In genomic region chr7:45920583-45921241, GRCm38 (mm10) we compare ENCODE assay signal across 8 mouse cellular contexts. TPM values are rescaled to one million over a fixed set of nuclear protein-coding genes. Genes with fewer than 3 reads are reported as not detected.
A peak's percentile ranks its signal among the peaks of the same experiment; 100 is the strongest.
DNase-seq lines count a peak whose midpoint lies in the region; ATAC-seq and TF ChIP-seq lines count a peak whose summit lies in the region.

No protein-coding gene starts in this region.

- TF ChIP-seq POLR2A in thymus, adult 2 months (IDR thresholded peaks at IDR 0.05; ENCODE audit: control insufficient read depth, extremely low read depth, insufficient read depth, low read length, poor library complexity): no peak
- no peak for TF ChIP-seq POLR2A in cerebellum, adult 2 months (IDR thresholded peaks at IDR 0.05; ENCODE audit: borderline replicate concordance, insufficient read depth, low read length)

- no peak overlapping the region for H3K9ac ChIP-seq in midbrain, embryonic 15.5 days
- H3K9ac ChIP-seq in midbrain, embryonic 16.5 days (ENCODE audit: low read depth, low read length): no peak overlapping the region; the same call in 1 of the 2 replicates
- peak overlapping the region; percentile 62 for H3K9ac ChIP-seq in heart, embryonic 11.5 days (ENCODE audit: low read depth, low read length)
- H3K9ac ChIP-seq in liver, embryonic 13.5 days: peak overlapping the region; percentile 69

- H3K4me2 ChIP-seq in midbrain, embryonic 15.5 days: 0 out of 2 replicates have a peak overlapping the region, but pooled peaks have one; percentile 3
- no peak overlapping the region for H3K4me2 ChIP-seq in midbrain, embryonic 16.5 days (ENCODE audit: low read length)
- peak overlapping the region; percentile 62 for H3K4me2 ChIP-seq in heart, embryonic 11.5 days
- peak overlapping the region; percentile 65 for H3K4me2 ChIP-seq in liver, embryonic 13.5 days

- WGBS in midbrain, embryonic 15.5 days: 59% methylated on average over 9 of the region's 9 CpGs
- 58% methylated on average over 9 of the region's 9 CpGs for WGBS in midbrain, embryonic 16.5 days
- WGBS in heart, embryonic 11.5 days (ENCODE audit: insufficient replicate concordance): 22% methylated on average over 9 of the region's 9 CpGs
- 16% methylated on average over 9 of the region's 9 CpGs for WGBS in liver, embryonic 13.5 days (ENCODE audit: insufficient replicate concordance)
- WGBS in thymus, adult 2 months: 2% methylated on average over 9 of the region's 9 CpGs
- WGBS in cerebellum, adult 2 months: 47% methylated on average over 9 of the region's 9 CpGs

- 0 out of 2 replicates have a peak, but pooled peaks cover 3% of the 10 kb centered on the region for H3K27me3 ChIP-seq in midbrain, embryonic 15.5 days (replicated peaks)
- no peaks in the 10 kb centered on the region for H3K27me3 ChIP-seq in midbrain, embryonic 16.5 days (ENCODE audit: control insufficient read depth, insufficient read depth, low read depth, low read length)
- H3K27me3 ChIP-seq in heart, embryonic 11.5 days (ENCODE audit: control insufficient read depth, insufficient read depth, low read length): peaks cover 8% of the 10 kb centered on the region
- no peaks in the 10 kb centered on the region for H3K27me3 ChIP-seq in liver, embryonic 13.5 days
- H3K27me3 ChIP-seq in thymus, adult 2 months (ENCODE audit: control insufficient read depth, insufficient read depth, low read length): no peaks in the 10 kb centered on the region
- H3K27me3 ChIP-seq in cerebellum, adult 2 months (ENCODE audit: control insufficient read depth, insufficient read depth, low read length): no peaks in the 10 kb centered on the region

- DNase-seq in adrenal gland, postnatal 14 days: peak; percentile 89
- no peak for DNase-seq in liver, embryonic 13.5 days
- peak; percentile 36 for DNase-seq in thymus, adult 2 months
- no peak for DNase-seq in left cerebral cortex, adult 18-20 months (ENCODE audit: low spot score in 2 of 2)
- no peak for DNase-seq in cerebellum, adult 2 months

- H3K9me3 ChIP-seq in midbrain, embryonic 15.5 days: no peaks in the 10 kb centered on the region
- no peaks in the 10 kb centered on the region for H3K9me3 ChIP-seq in midbrain, embryonic 16.5 days (replicated peaks; ENCODE audit: control insufficient read depth, low read length, poor library complexity, severe bottlenecking)
- H3K9me3 ChIP-seq in heart, embryonic 11.5 days (replicated peaks; ENCODE audit: control insufficient read depth, low read length): no peaks in the 10 kb centered on the region
- no peaks in the 10 kb centered on the region for H3K9me3 ChIP-seq in liver, embryonic 13.5 days (replicated peaks)

- H3K4me1 ChIP-seq in midbrain, embryonic 15.5 days: peaks cover 36% of the 10 kb centered on the region
- peaks cover 21% of the 10 kb centered on the region for H3K4me1 ChIP-seq in midbrain, embryonic 16.5 days (ENCODE audit: control insufficient read depth, insufficient read depth, low read length)
- H3K4me1 ChIP-seq in heart, embryonic 11.5 days (ENCODE audit: control insufficient read depth, insufficient read depth, low read length): peaks cover 29% of the 10 kb centered on the region
- peaks cover 84% of the 10 kb centered on the region for H3K4me1 ChIP-seq in liver, embryonic 13.5 days (replicated peaks)
- H3K4me1 ChIP-seq in thymus, adult 2 months (replicated peaks; ENCODE audit: control insufficient read depth, insufficient read depth, low read length): peaks cover 66% of the 10 kb centered on the region
- no peaks in the 10 kb centered on the region for H3K4me1 ChIP-seq in cerebellum, adult 2 months (ENCODE audit: control insufficient read depth, insufficient read depth, low read length)

- H3K27ac ChIP-seq in midbrain, embryonic 15.5 days: no peak overlapping the region
- no peak overlapping the region for H3K27ac ChIP-seq in midbrain, embryonic 16.5 days (ENCODE audit: low read length)
- H3K27ac ChIP-seq in heart, embryonic 11.5 days (ENCODE audit: low read depth, low read length): peak overlapping the region; percentile 57
- H3K27ac ChIP-seq in liver, embryonic 13.5 days: peak overlapping the region; percentile 86
- H3K27ac ChIP-seq in thymus, adult 2 months (ENCODE audit: control insufficient read depth, insufficient read depth, low read length): peak overlapping the region; percentile 84
- H3K27ac ChIP-seq in cerebellum, adult 2 months (ENCODE audit: insufficient read depth, low read length): no peak overlapping the region

- TF ChIP-seq CTCF in thymus, adult 2 months (IDR thresholded peaks at IDR 0.05; ENCODE audit: borderline replicate concordance, control insufficient read depth, extremely low read depth, insufficient read depth, low read length, poor library complexity): no peak
- no peak for TF ChIP-seq CTCF in cerebellum, adult 2 months (IDR thresholded peaks at IDR 0.05; ENCODE audit: borderline replicate concordance, insufficient read depth, low read depth, low read length)

- peak overlapping the region; percentile 2; the same call in 1 of the 2 replicates for H3K4me3 ChIP-seq in midbrain, embryonic 15.5 days
- H3K4me3 ChIP-seq in midbrain, embryonic 16.5 days (ENCODE audit: low read depth, low read length): no peak overlapping the region; the same call in 1 of the 2 replicates
- H3K4me3 ChIP-seq in heart, embryonic 11.5 days (ENCODE audit: low read depth, low read length): peak overlapping the region; percentile 38
- peak overlapping the region; percentile 54 for H3K4me3 ChIP-seq in liver, embryonic 13.5 days (replicated peaks)
- H3K4me3 ChIP-seq in thymus, adult 2 months (ENCODE audit: control insufficient read depth, insufficient read depth, low read length): peak overlapping the region; percentile 64
- H3K4me3 ChIP-seq in cerebellum, adult 2 months (replicated peaks; ENCODE audit: insufficient read depth, low read depth, low read length): no peak overlapping the region

- H3K36me3 ChIP-seq in midbrain, embryonic 15.5 days (replicated peaks): no peaks in the 10 kb centered on the region
- no peaks in the 10 kb centered on the region for H3K36me3 ChIP-seq in midbrain, embryonic 16.5 days (ENCODE audit: control insufficient read depth, insufficient read depth, low read length)
- H3K36me3 ChIP-seq in heart, embryonic 11.5 days (ENCODE audit: control insufficient read depth, insufficient read depth, low read length): no peaks in the 10 kb centered on the region
- H3K36me3 ChIP-seq in liver, embryonic 13.5 days: peaks cover 9% of the 10 kb centered on the region; the same call in 1 of the 2 replicates
- H3K36me3 ChIP-seq in thymus, adult 2 months (ENCODE audit: control insufficient read depth, insufficient read depth, low read length): no peaks in the 10 kb centered on the region

- no peak for ATAC-seq in midbrain, embryonic 15.5 days (replicated peaks)
- ATAC-seq in midbrain, embryonic 16.5 days: no peak
- ATAC-seq in heart, embryonic 11.5 days (replicated peaks; ENCODE audit: insufficient number of reproducible peaks, low FRiP score, low TSS enrichment): no peak
- no peak for ATAC-seq in liver, embryonic 13.5 days (ENCODE audit: low read depth)

RNA-seq across cellular contexts. Expression of gene Emp3, which starts 0.5 kb away (rescaled TPM):
- polyA plus RNA-seq in midbrain, embryonic 15.5 days (2015; fragmentation: Nextera tagmentation; extraction: Ambion mirVana): 35.2 and 40.3 TPM in 2 replicates
- polyA plus RNA-seq in midbrain, embryonic 16.5 days (2015; fragmentation: Nextera tagmentation; extraction: Ambion mirVana): 18.3 and 19.9 TPM in 2 replicates
- 212 TPM in 2 replicates for total RNA-seq in adrenal gland, postnatal 14 days (2021)
- 62.4 and 65.3 TPM in 2 replicates for polyA plus RNA-seq in heart, embryonic 11.5 days (2014; fragmentation: Nextera tagmentation; extraction: Ambion mirVana)
- polyA plus RNA-seq in liver, embryonic 13.5 days (2015; fragmentation: Nextera tagmentation; extraction: Ambion mirVana): 49.0 and 61.6 TPM in 2 replicates
- 361 and 365 TPM in 2 replicates for polyA plus RNA-seq in thymus, adult 2 months (2012; rRNA removed)
- 1 to 10 TPM; 5.5 to 8.4 TPM for total RNA-seq in left cerebral cortex, adult 18-20 months (2021)
- 5.4 and 6.5 TPM in 2 replicates for polyA plus RNA-seq in cerebellum, adult 2 months (2012; rRNA removed)

RNA-seq across cellular contexts. Expression of gene Ccdc114, which starts 3.2 kb away (rescaled TPM):
- polyA plus RNA-seq in midbrain, embryonic 15.5 days (2015; fragmentation: Nextera tagmentation; extraction: Ambion mirVana): 6.0 TPM in 2 replicates
- polyA plus RNA-seq in midbrain, embryonic 16.5 days (2015; fragmentation: Nextera tagmentation; extraction: Ambion mirVana): 6.4 and 7.9 TPM in 2 replicates
- total RNA-seq in adrenal gland, postnatal 14 days (2021): 9.7 and 11.0 TPM in 2 replicates
- 2.0 and 3.4 TPM in 2 replicates for polyA plus RNA-seq in heart, embryonic 11.5 days (2014; fragmentation: Nextera tagmentation; extraction: Ambion mirVana)
- polyA plus RNA-seq in liver, embryonic 13.5 days (2015; fragmentation: Nextera tagmentation; extraction: Ambion mirVana): 1.2 and 1.5 TPM in 2 replicates
- 3.3 and 3.7 TPM in 2 replicates for polyA plus RNA-seq in thymus, adult 2 months (2012; rRNA removed)
- 1 to 10 TPM; 2.6 to 2.7 TPM for total RNA-seq in left cerebral cortex, adult 18-20 months (2021)
- 3.4 and 5.1 TPM in 2 replicates for polyA plus RNA-seq in cerebellum, adult 2 months (2012; rRNA removed)

RNA-seq across cellular contexts. Expression of gene Tmem143, which starts 24.0 kb away (rescaled TPM):
- polyA plus RNA-seq in midbrain, embryonic 15.5 days (2015; fragmentation: Nextera tagmentation; extraction: Ambion mirVana): 7.7 and 10.2 TPM in 2 replicates
- 6.3 and 6.9 TPM in 2 replicates for polyA plus RNA-seq in midbrain, embryonic 16.5 days (2015; fragmentation: Nextera tagmentation; extraction: Ambion mirVana)
- 80.0 and 80.8 TPM in 2 replicates for total RNA-seq in adrenal gland, postnatal 14 days (2021)
- polyA plus RNA-seq in heart, embryonic 11.5 days (2014; fragmentation: Nextera tagmentation; extraction: Ambion mirVana): 5.5 and 5.8 TPM in 2 replicates
- 3.6 and 3.8 TPM in 2 replicates for polyA plus RNA-seq in liver, embryonic 13.5 days (2015; fragmentation: Nextera tagmentation; extraction: Ambion mirVana)
- polyA plus RNA-seq in thymus, adult 2 months (2012; rRNA removed): 50.6 and 52.5 TPM in 2 replicates
- total RNA-seq in left cerebral cortex, adult 18-20 months (2021): 10 to 100 TPM; 20.9 to 22.0 TPM
- polyA plus RNA-seq in cerebellum, adult 2 months (2012; rRNA removed): 42.0 and 46.5 TPM in 2 replicates

RNA-seq across cellular contexts. Expression of gene Syngr4, which starts 24.2 kb away (rescaled TPM):
- 0.22 TPM in 1 of 2 replicates, not detected in the other for polyA plus RNA-seq in midbrain, embryonic 15.5 days (2015; fragmentation: Nextera tagmentation; extraction: Ambion mirVana)
- polyA plus RNA-seq in midbrain, embryonic 16.5 days (2015; fragmentation: Nextera tagmentation; extraction: Ambion mirVana): not detected in 2 replicates
- total RNA-seq in adrenal gland, postnatal 14 days (2021): 0.59 TPM in 1 of 2 replicates, not detected in the other
- polyA plus RNA-seq in heart, embryonic 11.5 days (2014; fragmentation: Nextera tagmentation; extraction: Ambion mirVana): 0.54 and 1.3 TPM in 2 replicates
- polyA plus RNA-seq in liver, embryonic 13.5 days (2015; fragmentation: Nextera tagmentation; extraction: Ambion mirVana): 0.76 and 0.86 TPM in 2 replicates
- polyA plus RNA-seq in thymus, adult 2 months (2012; rRNA removed): 2.7 and 2.9 TPM in 2 replicates
- total RNA-seq in left cerebral cortex, adult 18-20 months (2021): not detected
- polyA plus RNA-seq in cerebellum, adult 2 months (2012; rRNA removed): not detected in 2 replicates

RNA-seq across cellular contexts. Expression of gene Grin2d, which starts 42.5 kb away (rescaled TPM):
- 2.7 and 3.9 TPM in 2 replicates for polyA plus RNA-seq in midbrain, embryonic 15.5 days (2015; fragmentation: Nextera tagmentation; extraction: Ambion mirVana)
- polyA plus RNA-seq in midbrain, embryonic 16.5 days (2015; fragmentation: Nextera tagmentation; extraction: Ambion mirVana): 3.4 and 4.8 TPM in 2 replicates
- 0.93 and 1.2 TPM in 2 replicates for total RNA-seq in adrenal gland, postnatal 14 days (2021)
- 0.11 TPM in 2 replicates for polyA plus RNA-seq in heart, embryonic 11.5 days (2014; fragmentation: Nextera tagmentation; extraction: Ambion mirVana)
- polyA plus RNA-seq in liver, embryonic 13.5 days (2015; fragmentation: Nextera tagmentation; extraction: Ambion mirVana): 0.07 TPM in 2 replicates
- polyA plus RNA-seq in thymus, adult 2 months (2012; rRNA removed): 1.1 and 1.4 TPM in 2 replicates
- total RNA-seq in left cerebral cortex, adult 18-20 months (2021): 10 to 100 TPM; 10.7 to 10.9 TPM
- polyA plus RNA-seq in cerebellum, adult 2 months (2012; rRNA removed): 14.9 and 16.4 TPM in 2 replicates

Comparison
In these comparisons a context has a peak if more than half of its experiments do, and no peak if none do; other contexts are left out.
1. H3K4me3 ChIP-seq: peak in midbrain, embryonic 15.5 days (single experiment), heart, embryonic 11.5 days (single experiment), liver, embryonic 13.5 days (single experiment) and thymus, adult 2 months (single experiment); none in midbrain, embryonic 16.5 days (single experiment) and cerebellum, adult 2 months (single experiment).
2. H3K27ac ChIP-seq: peak in heart, embryonic 11.5 days (single experiment), liver, embryonic 13.5 days (single experiment) and thymus, adult 2 months (single experiment); none in midbrain, embryonic 15.5 days (single experiment), midbrain, embryonic 16.5 days (single experiment) and cerebellum, adult 2 months (single experiment).
3. H3K9ac ChIP-seq: peak in heart, embryonic 11.5 days (single experiment) and liver, embryonic 13.5 days (single experiment); none in midbrain, embryonic 15.5 days (single experiment) and midbrain, embryonic 16.5 days (single experiment).
4. DNase-seq: peak in adrenal gland, postnatal 14 days (single experiment) and thymus, adult 2 months (single experiment); none in liver, embryonic 13.5 days (single experiment), left cerebral cortex, adult 18-20 months (0 of 2) and cerebellum, adult 2 months (0 of 2).